Mouse (Mus musculus) kidney, adult 11 months (tissue): ENCODE measurements around the gene Smndc1.
"Not testable (repeated sequence)": the region's sequence is repeated elsewhere in the genome, so short reads cannot be mapped to it uniquely, and the experiment has no call there.

Source experiments
- DNase-seq: peaks from one replicate; pipeline ENCODE4 v3.0.0; 2022

Gene Smndc1

GRCm38 (mm10) chr19:53412149-53412848, 21.9 kb upstream of the Smndc1 start:
- no peak for DNase-seq

DNA sequence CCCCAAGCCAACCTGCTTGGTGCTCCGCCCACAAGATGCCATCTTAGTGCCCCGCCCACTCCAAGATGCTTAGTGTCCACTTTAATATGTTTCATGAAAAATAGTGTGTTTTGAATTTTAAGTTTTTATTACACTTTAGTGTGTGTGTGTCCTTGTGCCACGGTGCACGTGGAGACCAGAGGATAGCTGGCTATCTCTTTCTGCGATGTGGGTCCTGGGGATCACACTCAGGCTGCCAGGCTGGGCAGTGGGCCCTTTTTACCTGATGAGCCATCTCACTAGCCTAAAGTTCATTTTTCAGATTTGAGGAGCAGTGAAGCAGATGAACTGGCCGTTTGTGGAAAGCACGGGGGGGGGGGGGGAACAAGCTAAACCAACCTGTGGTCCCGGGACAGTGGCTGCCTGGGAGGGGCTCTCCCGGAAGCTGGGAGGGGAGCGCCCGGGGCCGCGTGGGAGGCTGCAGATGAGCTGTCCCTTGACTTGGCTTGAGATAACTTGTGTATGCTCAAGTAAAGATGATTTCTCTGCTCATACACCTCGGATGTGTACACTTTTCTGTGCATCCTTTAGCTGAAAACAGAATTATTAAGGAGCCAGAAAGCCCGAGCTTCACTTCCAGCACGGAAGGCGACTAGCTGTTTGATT, 19.4 kb upstream of the Smndc1 start:
- DNase-seq, result no peak

GRCm38 (mm10) chr19:53408398-53408797, 18.0 kb upstream of the Smndc1 start:
- DNase-seq, result no peak

GRCm38 (mm10) chr19:53407350-53407749, 17.0 kb upstream of the Smndc1 start:
- DNase-seq, result no peak

DNA sequence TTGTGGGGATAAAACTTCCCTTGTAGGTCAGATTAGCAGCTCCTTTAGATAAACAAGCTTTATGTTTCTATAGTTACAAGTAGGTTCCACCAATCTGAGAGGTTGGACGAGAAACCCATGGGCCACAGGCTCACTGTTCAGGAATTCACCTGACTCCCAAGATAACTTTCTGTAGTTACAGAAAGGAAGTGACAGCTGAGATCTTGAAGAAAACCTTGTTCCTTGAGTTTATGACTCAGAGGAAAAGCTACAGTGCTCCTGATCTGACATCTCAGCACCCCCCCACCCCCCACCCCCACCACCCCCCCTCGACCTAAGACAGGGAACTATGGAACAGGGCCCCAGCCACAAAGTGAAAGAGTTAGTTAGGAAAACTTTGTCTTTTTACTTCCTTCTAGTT, 15.4 kb upstream of the Smndc1 start:
- no peak for DNase-seq

DNA sequence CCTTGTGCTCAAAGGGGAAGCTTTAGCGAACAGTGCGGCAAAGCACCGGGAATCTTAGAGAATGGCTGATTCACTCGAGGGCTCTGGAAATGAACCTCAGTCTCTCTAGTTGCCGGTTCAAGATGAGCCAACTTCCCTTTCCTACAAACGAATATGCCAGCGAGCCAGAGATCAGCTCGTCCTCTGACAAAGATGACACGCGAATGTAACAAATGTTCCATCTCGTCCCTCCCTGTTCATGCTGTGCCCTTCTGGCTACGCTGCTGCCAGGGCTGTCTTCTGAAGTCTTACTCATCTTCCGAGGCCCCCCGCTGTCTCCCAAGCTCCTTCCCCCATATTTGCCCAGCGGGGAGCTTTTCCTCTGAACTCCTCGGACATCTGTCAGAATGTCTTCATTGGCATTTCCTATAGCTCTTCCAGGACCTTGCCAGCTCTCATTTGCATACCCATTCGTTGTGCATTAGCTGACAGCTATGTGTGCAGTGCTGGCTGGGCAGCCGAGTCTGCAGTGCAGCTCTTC, 14.5 kb upstream of the Smndc1 start:
- no peak for DNase-seq

DNA sequence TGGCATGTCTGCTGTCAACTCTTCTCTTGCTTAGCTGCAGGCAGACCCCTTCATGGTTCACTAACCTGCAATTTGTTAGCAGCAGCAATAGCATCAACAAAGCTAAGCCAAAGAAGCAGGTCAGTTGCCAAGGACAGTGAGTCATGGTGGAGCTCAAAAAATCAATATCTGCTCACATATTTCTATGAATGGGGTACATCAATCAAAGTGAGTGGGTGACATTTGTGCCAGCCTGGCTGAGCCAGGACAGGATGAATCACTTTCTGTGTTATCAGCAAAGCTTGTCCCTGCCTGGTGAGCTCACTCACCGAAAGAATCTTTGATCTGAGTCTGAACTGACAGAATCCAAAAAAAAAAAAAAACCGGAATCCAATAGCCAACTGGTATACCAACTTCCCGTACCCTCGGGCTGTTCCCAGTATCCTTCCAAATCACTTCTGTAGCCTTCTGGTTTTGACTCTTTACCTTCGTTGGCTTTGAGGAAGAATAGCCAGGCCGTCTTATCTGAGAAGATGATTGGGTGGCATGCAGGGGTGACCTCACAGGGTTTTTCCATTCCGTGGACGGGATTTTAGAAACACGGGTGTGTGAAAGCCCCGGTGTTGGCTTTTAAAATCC, 13.9 kb upstream of the Smndc1 start:
- no peak for DNase-seq

DNA sequence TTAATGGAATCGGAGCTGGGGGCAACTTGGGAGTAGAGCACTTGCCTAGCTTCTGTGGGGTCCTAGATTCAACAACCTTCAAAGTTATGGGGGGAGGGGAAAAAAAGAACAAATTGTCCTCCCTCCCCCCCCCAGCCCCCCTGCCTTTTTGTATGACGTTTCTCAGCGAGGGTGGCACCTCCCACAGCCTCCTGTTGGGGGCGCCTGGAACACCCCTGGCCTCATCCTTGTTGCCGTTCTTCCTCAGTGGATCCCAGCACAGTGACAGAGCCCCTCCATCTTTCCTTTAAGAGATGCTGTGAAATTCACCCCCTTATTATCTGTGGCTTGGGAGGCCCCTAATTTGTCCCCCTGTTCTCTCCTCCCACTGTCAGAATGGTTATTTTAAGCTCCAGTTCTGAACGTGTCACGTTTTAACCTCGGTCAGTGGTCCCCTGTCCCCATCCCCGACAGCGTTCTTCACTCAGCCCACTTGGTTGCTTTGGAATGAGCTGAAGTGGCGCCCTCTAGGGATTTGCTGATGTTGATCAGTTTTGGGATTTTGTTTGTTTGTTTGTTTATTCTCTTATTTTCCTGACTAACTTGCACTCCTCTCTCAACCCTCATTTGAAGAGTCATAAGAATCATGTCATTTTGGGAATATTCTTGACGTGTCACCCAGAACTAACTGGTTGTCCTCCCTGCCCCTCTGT, 12.5 kb upstream of the Smndc1 start:
- DNase-seq, result no peak

DNA sequence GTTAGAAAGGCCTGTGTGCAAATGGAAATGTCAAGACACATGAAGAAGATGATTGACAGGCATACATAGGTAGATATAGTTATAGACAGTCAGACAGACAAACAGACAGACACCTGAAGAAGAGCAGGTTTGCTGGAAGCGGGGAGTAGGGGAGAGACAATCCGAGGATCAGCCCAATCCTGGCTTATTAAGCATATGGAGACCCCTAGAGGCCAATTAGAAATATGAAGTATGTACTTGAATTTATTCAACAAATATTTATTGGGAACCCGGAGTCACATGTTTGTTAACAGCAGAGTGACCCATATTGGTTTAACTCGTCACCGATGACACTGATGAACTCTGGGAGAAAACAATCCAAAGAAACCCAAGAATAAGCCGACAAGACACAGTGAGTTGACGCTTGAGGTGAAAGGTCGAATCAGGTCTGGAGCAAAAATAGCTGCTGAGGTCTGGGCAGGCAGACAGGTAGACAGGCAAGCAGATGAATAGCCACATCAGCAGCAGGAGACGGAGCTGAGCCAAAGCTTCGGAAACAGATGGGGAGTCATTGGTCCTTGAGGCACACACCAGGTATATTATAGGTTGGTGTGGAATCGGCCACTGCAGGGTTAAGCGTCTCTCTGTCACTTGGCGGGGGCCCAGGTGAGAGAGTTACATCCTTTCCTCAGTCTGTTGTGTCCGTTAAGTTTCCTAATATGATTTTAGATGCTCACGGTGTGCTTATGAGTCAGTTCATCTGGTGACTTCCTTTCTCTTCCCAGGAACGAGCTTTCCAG, 10.1 kb upstream of the Smndc1 start:
- no peak for DNase-seq

GRCm38 (mm10) chr19:53399213-53399612, 8.8 kb upstream of the Smndc1 start:
- no peak for DNase-seq

DNA sequence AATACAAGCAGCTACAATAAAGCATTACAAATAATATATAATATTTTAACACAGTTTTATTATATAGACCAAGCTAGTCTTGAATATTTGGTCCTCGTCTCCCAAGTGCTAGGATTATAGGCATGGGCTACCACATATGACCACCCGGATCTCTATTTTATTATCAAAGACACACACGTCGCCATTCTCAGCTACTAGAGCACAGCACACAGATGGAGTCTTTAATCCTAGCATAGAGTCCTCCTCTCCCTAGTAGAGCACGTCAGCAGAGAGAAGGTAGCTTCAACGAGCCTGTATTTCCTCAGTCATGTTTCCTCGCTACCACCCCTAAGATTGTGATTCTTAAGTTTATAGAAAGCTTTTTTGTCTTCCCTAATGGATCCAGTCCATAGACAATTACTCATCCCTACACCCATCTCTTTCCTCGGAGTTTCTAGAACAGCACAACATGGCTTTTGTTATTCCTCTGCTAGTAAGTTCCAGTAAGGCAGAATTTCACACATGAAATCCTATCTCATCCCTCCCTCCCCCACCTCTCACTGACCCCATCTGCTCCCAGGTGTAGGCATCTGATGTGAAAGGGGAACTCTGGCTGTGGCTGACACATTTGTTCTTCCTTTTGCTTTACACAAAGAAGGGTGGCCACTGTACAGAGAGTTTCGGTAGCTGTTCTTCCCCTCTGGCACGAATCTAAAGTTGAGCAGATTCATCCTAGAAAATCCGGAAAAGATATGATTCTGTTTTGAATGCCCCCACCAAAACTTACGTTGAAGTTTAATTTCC, 7.3 kb upstream of the Smndc1 start:
- no peak for DNase-seq

GRCm38 (mm10) chr19:53395805-53396204, 5.4 kb upstream of the Smndc1 start:
- DNase-seq, result not testable (repeated sequence)

DNA sequence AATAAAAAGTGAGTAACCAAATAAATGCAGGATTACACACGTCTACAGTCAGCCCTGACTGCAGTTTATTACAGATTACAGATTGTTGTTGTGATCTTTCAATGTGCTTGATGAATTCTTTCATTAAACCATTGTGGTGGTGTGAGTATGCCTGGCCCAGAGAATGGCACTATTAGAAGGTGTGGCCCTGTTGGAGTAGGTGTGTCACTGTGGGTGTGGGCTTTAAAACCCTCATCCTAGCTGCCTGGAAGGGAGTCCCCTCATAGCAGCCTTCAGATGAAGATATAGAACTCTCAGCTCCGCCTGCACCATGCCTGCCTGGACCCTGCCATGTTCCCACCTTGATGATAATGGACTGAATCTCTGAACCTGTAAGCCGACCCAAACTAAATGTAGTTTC, 4.6 kb upstream of the Smndc1 start:
- not testable (repeated sequence) for DNase-seq

- DNase-seq, result no peak
Observed at GRCm38 (mm10) chr19:53394552-53394951, 4.2 kb upstream of the Smndc1 start.

- DNase-seq, result no peak
Observed at GRCm38 (mm10) chr19:53393646-53394045, 3.3 kb upstream of the Smndc1 start.

GRCm38 (mm10) chr19:53392781-53393343, 2.5 kb upstream of the Smndc1 start:
- DNase-seq, result no peak

DNA sequence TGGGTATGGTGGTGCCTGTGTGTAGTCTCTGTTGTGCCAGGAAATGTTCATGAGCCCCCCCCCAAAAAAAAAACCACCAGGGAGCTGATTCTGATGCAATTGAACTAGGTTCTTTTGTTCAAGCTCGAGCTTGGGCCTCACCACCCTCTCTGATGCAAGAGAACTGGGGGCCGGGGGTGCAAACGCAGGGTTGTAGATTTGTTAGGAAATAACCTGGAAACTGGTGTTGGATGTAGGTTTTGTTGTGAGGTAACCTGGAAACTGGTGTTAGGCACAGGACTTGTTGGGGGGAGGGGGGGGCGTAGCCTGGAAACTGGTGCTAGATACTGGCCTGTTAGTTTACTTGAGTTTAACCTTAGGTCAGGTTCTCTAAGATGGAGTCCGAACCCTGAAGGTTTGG, 1.4 kb upstream of the Smndc1 start:
- DNase-seq, result no peak

GRCm38 (mm10) chr19:53391386-53391785, 1.0 kb upstream of the Smndc1 start:
- no peak for DNase-seq

DNA sequence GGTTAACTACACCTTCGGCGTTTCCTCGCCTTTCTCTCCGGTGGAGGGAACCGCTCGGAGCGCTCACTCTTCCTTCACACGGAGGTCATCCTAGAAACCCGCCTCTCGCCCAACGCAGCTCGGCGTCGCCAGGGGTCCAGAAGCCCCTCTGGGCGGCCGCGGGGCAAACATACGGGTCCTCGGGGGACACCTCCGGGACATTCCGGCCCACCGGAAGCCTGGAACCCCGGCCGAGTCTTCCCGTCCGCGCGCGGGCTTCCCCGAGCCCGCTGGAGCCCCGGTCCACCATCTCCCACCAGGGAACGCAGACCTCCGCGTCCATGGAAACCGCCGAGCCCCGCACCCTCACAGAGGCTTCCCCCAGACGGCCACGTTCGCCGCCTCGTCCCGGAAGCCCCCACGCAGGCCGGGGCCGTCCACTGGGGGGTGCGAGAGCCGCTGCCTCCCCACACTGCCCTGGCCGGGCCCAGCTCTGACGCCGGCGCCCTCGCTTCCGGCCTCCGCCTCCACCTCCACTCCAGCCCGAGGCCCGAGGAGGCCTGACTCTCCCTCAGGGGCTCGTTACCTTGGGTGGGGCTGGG, 437 bp downstream of the Smndc1 start:
- DNase-seq, result no peak

GRCm38 (mm10) chr19:53389417-53389816, 961 bp downstream of the Smndc1 start:
- no peak for DNase-seq

GRCm38 (mm10) chr19:53383336-53383735, 7.0 kb downstream of the Smndc1 start:
- no peak for DNase-seq
